Mouse (Mus musculus): ENCODE measurements around the gene Sart3. TPM values are rescaled to one million over a fixed set of nuclear protein-coding genes. Genes with fewer than 3 reads are reported as not detected.

The Sart3 gene
- total and polyA plus RNA-seq, 3 experiments, result 10.2 to 14.4 (median 12.2) TPM

GRCm38 (mm10) chr5:113797149-113797882 is 25.0 kb upstream of the Sart3 start:
- Histone ChIP-seq H3K4me3 (no peak overlapping the region), H3K27ac (no peak overlapping the region), H3K36me3 (ENCODE audit: control insufficient read depth, insufficient read depth, low read length) (no peaks in the 10 kb centered on the region), H3K27me3 (ENCODE audit: control insufficient read depth, insufficient read depth, low read length) (no peaks in the 10 kb centered on the region), H3K9ac (ENCODE audit: low read depth, low read length) (no peak overlapping the region), H3K4me1 (ENCODE audit: control insufficient read depth, insufficient read depth, low read length) (no peaks in the 10 kb centered on the region), H3K79me2 (replicated peaks; ENCODE audit: control insufficient read depth, insufficient read depth, low read length) (no peaks in the 10 kb centered on the region)
- intact Hi-C loops (cut with DNase I), result no loop called here
- WGBS, result 31% methylated on average over 19 of the region's 19 CpGs
- DNase-seq, result no peak
- TF ChIP-seq CTCF (IDR thresholded peaks at IDR 0.05) (no peak), POLR2A (IDR thresholded peaks at IDR 0.05; ENCODE audit: insufficient read depth, low read depth, low read length) (no peak), EP300 (IDR thresholded peaks at IDR 0.05; ENCODE audit: insufficient read depth, low read depth, low read length) (no peak)

- Histone ChIP-seq H3K27ac (no peak overlapping the region), H3K4me3 (no peak overlapping the region), H3K79me2 (replicated peaks; ENCODE audit: control insufficient read depth, insufficient read depth, low read length) (no peaks in the 10 kb centered on the region), H3K27me3 (ENCODE audit: control insufficient read depth, insufficient read depth, low read length) (no peaks in the 10 kb centered on the region), H3K9ac (ENCODE audit: low read depth, low read length) (no peak overlapping the region), H3K4me1 (ENCODE audit: control insufficient read depth, insufficient read depth, low read length) (peaks cover 1% of the 10 kb centered on the region; the same call in 1 of the 2 replicates), H3K36me3 (ENCODE audit: control insufficient read depth, insufficient read depth, low read length) (no peaks in the 10 kb centered on the region)
- WGBS, result 12% methylated on average over 13 of the region's 13 CpGs
- TF ChIP-seq EP300 (IDR thresholded peaks at IDR 0.05; ENCODE audit: insufficient read depth, low read depth, low read length), result no peak
- TF ChIP-seq CTCF (IDR thresholded peaks at IDR 0.05), result no peak
- no peak for TF ChIP-seq POLR2A (IDR thresholded peaks at IDR 0.05; ENCODE audit: insufficient read depth, low read depth, low read length)
- no peak for DNase-seq
- intact Hi-C loops (cut with DNase I), result no loop called here
Measured at GRCm38 (mm10) chr5:113796401-113797148, 24.3 kb upstream of the Sart3 start.

- H3K4me3 ChIP-seq, result no peak overlapping the region
- H3K36me3 ChIP-seq (ENCODE audit: control insufficient read depth, insufficient read depth, low read length), result no peaks in the 10 kb centered on the region
- TF ChIP-seq POLR2A (IDR thresholded peaks at IDR 0.05; ENCODE audit: insufficient read depth, low read depth, low read length), result no peak
- no peak for TF ChIP-seq EP300 (IDR thresholded peaks at IDR 0.05; ENCODE audit: insufficient read depth, low read depth, low read length)
- TF ChIP-seq CTCF (IDR thresholded peaks at IDR 0.05), result no peak
- H3K79me2 ChIP-seq (replicated peaks; ENCODE audit: control insufficient read depth, insufficient read depth, low read length), result no peaks in the 10 kb centered on the region
- no peaks in the 10 kb centered on the region for H3K27me3 ChIP-seq (ENCODE audit: control insufficient read depth, insufficient read depth, low read length)
- 64% methylated on average over 16 of the region's 16 CpGs for WGBS
- no peak for DNase-seq
- H3K27ac ChIP-seq, result no peak overlapping the region
- intact Hi-C loops (cut with DNase I), result no loop called here
- H3K9ac ChIP-seq (ENCODE audit: low read depth, low read length), result no peak overlapping the region
- peaks cover 1% of the 10 kb centered on the region; the same call in 1 of the 2 replicates for H3K4me1 ChIP-seq (ENCODE audit: control insufficient read depth, insufficient read depth, low read length)
Measured at GRCm38 (mm10) chr5:113791197-113792095, 19.1 kb upstream of the Sart3 start.

GRCm38 (mm10) chr5:113790453-113791196 is 18.3 kb upstream of the Sart3 start:
- no peaks in the 10 kb centered on the region for H3K27me3 ChIP-seq (ENCODE audit: control insufficient read depth, insufficient read depth, low read length)

More at GRCm38 (mm10) chr5:113790453-113791196, 18.3 kb upstream of the Sart3 start:
- Histone ChIP-seq H3K36me3 (ENCODE audit: control insufficient read depth, insufficient read depth, low read length) (no peaks in the 10 kb centered on the region), H3K4me1 (ENCODE audit: control insufficient read depth, insufficient read depth, low read length) (peaks cover 1% of the 10 kb centered on the region; the same call in 1 of the 2 replicates), H3K9ac (ENCODE audit: low read depth, low read length) (no peak overlapping the region), H3K4me3 (no peak overlapping the region), H3K79me2 (replicated peaks; ENCODE audit: control insufficient read depth, insufficient read depth, low read length) (no peaks in the 10 kb centered on the region), H3K27ac (no peak overlapping the region)
- 52% methylated on average over 11 of the region's 11 CpGs for WGBS
- no peak for DNase-seq
- TF ChIP-seq EP300 (IDR thresholded peaks at IDR 0.05; ENCODE audit: insufficient read depth, low read depth, low read length), result no peak
- TF ChIP-seq POLR2A (IDR thresholded peaks at IDR 0.05; ENCODE audit: insufficient read depth, low read depth, low read length), result no peak
- TF ChIP-seq CTCF (IDR thresholded peaks at IDR 0.05), result no peak
- intact Hi-C loops (cut with DNase I), result no loop called here
